Mouse (Mus musculus): ENCODE results near the gene Pon1. TPM values are rescaled to one million over a fixed set of nuclear protein-coding genes. Genes with fewer than 3 reads are reported as not detected.

Pon1 gene
- polyA plus RNA-seq, 1 experiment from 2014 or later = 548 TPM

- Histone ChIP-seq H3K4me1 (ENCODE audit: insufficient read depth) (peaks cover 35% of the 10 kb centered on the region), H3K27ac (ENCODE audit: low read depth) (0 out of 2 replicates have a peak overlapping the region, but pooled peaks have one; percentile 37), H3K4me2 (ENCODE audit: low read depth, low read length) (no peak overlapping the region), H3K9ac (replicated peaks) (no peak overlapping the region), H3K9me3 (ENCODE audit: low read length) (no peaks in the 10 kb centered on the region), H3K36me3 (replicated peaks; ENCODE audit: insufficient read depth, low read length) (no peaks in the 10 kb centered on the region), H3K27me3 (ENCODE audit: insufficient read depth, low read length) (no peaks in the 10 kb centered on the region), H3K4me3 (ENCODE audit: low read depth, low read length) (no peak overlapping the region)
- WGBS (ENCODE audit: insufficient replicate concordance) = 55% methylated on average over 2 of the region's 2 CpGs
- DNase-seq (no peak), ATAC-seq (no peak)
- TF ChIP-seq EP300 (IDR thresholded peaks at IDR 0.05; ENCODE audit: low read depth) (no peak), CTCF (IDR thresholded peaks at IDR 0.05; ENCODE audit: low read depth) (no peak)
Measured at GRCm38 (mm10) chr6:5152185-5152584, 41.6 kb downstream of the Pon1 start.

GRCm38 (mm10) chr6:5151171-5151570 lies 42.6 kb downstream of the Pon1 start:
- H3K4me3 ChIP-seq (ENCODE audit: low read depth, low read length) = no peak overlapping the region
- no peak overlapping the region for H3K27ac ChIP-seq (ENCODE audit: low read depth)
- no peak for ATAC-seq
- no peak overlapping the region for H3K4me2 ChIP-seq (ENCODE audit: low read depth, low read length)
- no peaks in the 10 kb centered on the region for H3K9me3 ChIP-seq (ENCODE audit: low read length)
- H3K4me1 ChIP-seq (ENCODE audit: insufficient read depth) = peaks cover 35% of the 10 kb centered on the region
- H3K36me3 ChIP-seq (replicated peaks; ENCODE audit: insufficient read depth, low read length) = no peaks in the 10 kb centered on the region
- H3K27me3 ChIP-seq (ENCODE audit: insufficient read depth, low read length) = no peaks in the 10 kb centered on the region
- peak; percentile 51 for DNase-seq
- H3K9ac ChIP-seq (replicated peaks) = no peak overlapping the region
- TF ChIP-seq CTCF (IDR thresholded peaks at IDR 0.05; ENCODE audit: low read depth) = no peak
- no peak for TF ChIP-seq EP300 (IDR thresholded peaks at IDR 0.05; ENCODE audit: low read depth)
- 79% methylated on average over 4 of the region's 4 CpGs for WGBS (ENCODE audit: insufficient replicate concordance)

- Histone ChIP-seq H3K9ac (replicated peaks) (no peak overlapping the region), H3K4me1 (ENCODE audit: insufficient read depth) (peaks cover 22% of the 10 kb centered on the region), H3K27me3 (ENCODE audit: insufficient read depth, low read length) (no peaks in the 10 kb centered on the region), H3K36me3 (replicated peaks; ENCODE audit: insufficient read depth, low read length) (no peaks in the 10 kb centered on the region), H3K27ac (ENCODE audit: low read depth) (no peak overlapping the region), H3K4me3 (ENCODE audit: low read depth, low read length) (no peak overlapping the region), H3K9me3 (ENCODE audit: low read length) (no peaks in the 10 kb centered on the region), H3K4me2 (ENCODE audit: low read depth, low read length) (no peak overlapping the region)
- no peak for ATAC-seq
- TF ChIP-seq CTCF (IDR thresholded peaks at IDR 0.05; ENCODE audit: low read depth) (no peak), EP300 (IDR thresholded peaks at IDR 0.05; ENCODE audit: low read depth) (no peak)
- no peak for DNase-seq
- 92% methylated on average over 2 of the region's 2 CpGs for WGBS (ENCODE audit: insufficient replicate concordance)
Measured at GRCm38 (mm10) chr6:5149941-5150340, 43.8 kb downstream of the Pon1 start.

- ATAC-seq = peak; percentile 43; the same call in 1 of the 2 replicates
Measured at GRCm38 (mm10) chr6:5147488-5148142, 46.1 kb downstream of the Pon1 start.

GRCm38 (mm10) chr6:5139666-5140065 lies 54.1 kb downstream of the Pon1 start:
- no peak for DNase-seq
- no peak overlapping the region for H3K9ac ChIP-seq (replicated peaks)
- H3K4me1 ChIP-seq (ENCODE audit: insufficient read depth) = no peaks in the 10 kb centered on the region
- ATAC-seq = no peak
- WGBS (ENCODE audit: insufficient replicate concordance) = 81% methylated on average over 9 of the region's 9 CpGs
- H3K4me2 ChIP-seq (ENCODE audit: low read depth, low read length) = no peak overlapping the region
- no peaks in the 10 kb centered on the region for H3K9me3 ChIP-seq (ENCODE audit: low read length)
- no peak for TF ChIP-seq EP300 (IDR thresholded peaks at IDR 0.05; ENCODE audit: low read depth)
- TF ChIP-seq CTCF (IDR thresholded peaks at IDR 0.05; ENCODE audit: low read depth) = no peak
- H3K36me3 ChIP-seq (replicated peaks; ENCODE audit: insufficient read depth, low read length) = no peaks in the 10 kb centered on the region
- H3K27me3 ChIP-seq (ENCODE audit: insufficient read depth, low read length) = no peaks in the 10 kb centered on the region
- H3K4me3 ChIP-seq (ENCODE audit: low read depth, low read length) = no peak overlapping the region
- no peak overlapping the region for H3K27ac ChIP-seq (ENCODE audit: low read depth)

More at GRCm38 (mm10) chr6:5147488-5148142, 46.1 kb downstream of the Pon1 start:
- Histone ChIP-seq H3K4me2 (ENCODE audit: low read depth, low read length) (peak overlapping the region; percentile 13), H3K9me3 (ENCODE audit: low read length) (no peaks in the 10 kb centered on the region), H3K27me3 (ENCODE audit: insufficient read depth, low read length) (no peaks in the 10 kb centered on the region), H3K27ac (ENCODE audit: low read depth) (no peak overlapping the region), H3K9ac (replicated peaks) (no peak overlapping the region; the same call in 1 of the 2 replicates), H3K4me3 (ENCODE audit: low read depth, low read length) (0 out of 2 replicates have a peak overlapping the region, but pooled peaks have one; percentile 3), H3K4me1 (ENCODE audit: insufficient read depth) (peaks cover 20% of the 10 kb centered on the region), H3K36me3 (replicated peaks; ENCODE audit: insufficient read depth, low read length) (no peaks in the 10 kb centered on the region)
- WGBS (ENCODE audit: insufficient replicate concordance) = 41% methylated on average over 13 of the region's 13 CpGs
- DNase-seq = no peak
- TF ChIP-seq CTCF (IDR thresholded peaks at IDR 0.05; ENCODE audit: low read depth) (no peak), EP300 (IDR thresholded peaks at IDR 0.05; ENCODE audit: low read depth) (no peak)

- H3K27me3 ChIP-seq (ENCODE audit: insufficient read depth, low read length) = no peaks in the 10 kb centered on the region
- no peak overlapping the region for H3K27ac ChIP-seq (ENCODE audit: low read depth)
- no peak for TF ChIP-seq EP300 (IDR thresholded peaks at IDR 0.05; ENCODE audit: low read depth)
- TF ChIP-seq CTCF (IDR thresholded peaks at IDR 0.05; ENCODE audit: low read depth) = no peak
- no peaks in the 10 kb centered on the region for H3K36me3 ChIP-seq (replicated peaks; ENCODE audit: insufficient read depth, low read length)
- H3K4me3 ChIP-seq (ENCODE audit: low read depth, low read length) = no peak overlapping the region
- DNase-seq (no peak), ATAC-seq (no peak)
- no peak overlapping the region for H3K9ac ChIP-seq (replicated peaks)
- H3K4me1 ChIP-seq (ENCODE audit: insufficient read depth) = no peaks in the 10 kb centered on the region; the same call in 1 of the 2 replicates
- WGBS (ENCODE audit: insufficient replicate concordance) = 86% methylated on average over 12 of the region's 12 CpGs
- no peaks in the 10 kb centered on the region for H3K9me3 ChIP-seq (ENCODE audit: low read length)
- no peak overlapping the region for H3K4me2 ChIP-seq (ENCODE audit: low read depth, low read length)
Measured at GRCm38 (mm10) chr6:5138875-5139631, 54.7 kb downstream of the Pon1 start.
